Mouse (Mus musculus) midbrain, embryonic 14.5 days (tissue): ENCODE measurements around the gene Sbno2. TPM values are rescaled to one million over a fixed set of nuclear protein-coding genes. Genes with fewer than 3 reads are reported as not detected.

Source experiments
- ATAC-seq: fragments of 200-750 bp; cut with Nextera tagmentation; 2 replicates; pipeline ENCODE4 v1.8.0; 2017; ENCODE audit warnings: moderate number of reproducible peaks, moderate library complexity; ENCODE audit not compliant: low FRiP score, low TSS enrichment
- DNase-seq: peaks from one replicate; pipeline ENCODE4 v3.0.0-alpha.2; 2015
- H3K27ac ChIP-seq: fragments of 300-500 bp; sonication (generic); replicated peaks from 2 replicates; pipeline ENCODE4 v1.5.1; 2014; ENCODE audit warnings: mild to moderate bottlenecking, low read depth, low read length, moderate library complexity
- H3K27me3 ChIP-seq: fragments of 300-500 bp; sonication (generic); 2 replicates; pipeline ENCODE4 v1.6.1; 2014; ENCODE audit warnings: low read length, control low read depth, mixed read lengths; ENCODE audit not compliant: control insufficient read depth, insufficient read depth
- H3K36me3 ChIP-seq: fragments of 300-500 bp; sonication (generic); 2 replicates; pipeline ENCODE4 v1.6.1; 2014; ENCODE audit warnings: low read length, control low read depth; ENCODE audit not compliant: control insufficient read depth, insufficient read depth
- H3K4me1 ChIP-seq: fragments of 300-500 bp; sonication (generic); 2 replicates; pipeline ENCODE4 v1.6.1; 2014; ENCODE audit warnings: mild to moderate bottlenecking, antibody characterized with exemption, low read length, control low read depth; ENCODE audit not compliant: control insufficient read depth, insufficient read depth
- H3K4me2 ChIP-seq: fragments of 300-500 bp; sonication (generic); 2 replicates; pipeline ENCODE4 v1.6.1; 2014; ENCODE audit warnings: mild to moderate bottlenecking, low read length, moderate library complexity
- H3K4me3 ChIP-seq: fragments of 300-500 bp; sonication (generic); replicated peaks from 2 replicates; pipeline ENCODE4 v1.5.1; 2014; ENCODE audit warnings: low read depth, low read length
- H3K9ac ChIP-seq: fragments of 300-500 bp; sonication (generic); replicated peaks from 2 replicates; pipeline ENCODE4 v1.6.1; 2014; ENCODE audit warnings: mild to moderate bottlenecking, low read length, moderate library complexity
- H3K9me3 ChIP-seq: fragments of 300-500 bp; sonication (generic); 2 replicates; pipeline ENCODE4 v1.6.1; 2016; ENCODE audit warnings: low read length, control low read depth, mixed read lengths; ENCODE audit not compliant: control insufficient read depth
- WGBS: fragments of 180-500 bp; shearing (Covaris S2); extraction: QIAGEN DNeasy Blood & Tissue Kit; methylation state at CpG from one replicate; pipeline ENCODE4 v1.1.7; 2014; 5-methylcytosine and 5-hydroxymethylcytosine counted together
- polyA plus RNA-seq: library from polyadenylated mRNA; unstranded; fragments of >200 nt; fragmentation: Nextera tagmentation; extraction: Ambion mirVana; gene quantifications from 2 replicates; pipeline ENCODE4 v1.2.1, GENCODE M21; 2014

Sbno2 gene
- polyA plus RNA-seq, 1 experiment from 2014 or later, result 13.2 TPM

GRCm38 (mm10) chr10:80021320-80021641 is 84.1 kb downstream of the Sbno2 start:
- H3K36me3 ChIP-seq, result no peaks in the 10 kb centered on the region
- no peak overlapping the region for H3K4me2 ChIP-seq
- no peaks in the 10 kb centered on the region for H3K9me3 ChIP-seq
- H3K9ac ChIP-seq, result no peak overlapping the region
- H3K27me3 ChIP-seq, result peaks cover 10% of the 10 kb centered on the region; the same call in 1 of the 2 replicates
- WGBS, result 94% methylated on average over 13 of the region's 13 CpGs
- H3K27ac ChIP-seq, result no peak overlapping the region
- ATAC-seq (no peak), DNase-seq (no peak)
- no peak overlapping the region for H3K4me3 ChIP-seq
- 0 out of 2 replicates have a peak, but pooled peaks cover 2% of the 10 kb centered on the region for H3K4me1 ChIP-seq

DNA sequence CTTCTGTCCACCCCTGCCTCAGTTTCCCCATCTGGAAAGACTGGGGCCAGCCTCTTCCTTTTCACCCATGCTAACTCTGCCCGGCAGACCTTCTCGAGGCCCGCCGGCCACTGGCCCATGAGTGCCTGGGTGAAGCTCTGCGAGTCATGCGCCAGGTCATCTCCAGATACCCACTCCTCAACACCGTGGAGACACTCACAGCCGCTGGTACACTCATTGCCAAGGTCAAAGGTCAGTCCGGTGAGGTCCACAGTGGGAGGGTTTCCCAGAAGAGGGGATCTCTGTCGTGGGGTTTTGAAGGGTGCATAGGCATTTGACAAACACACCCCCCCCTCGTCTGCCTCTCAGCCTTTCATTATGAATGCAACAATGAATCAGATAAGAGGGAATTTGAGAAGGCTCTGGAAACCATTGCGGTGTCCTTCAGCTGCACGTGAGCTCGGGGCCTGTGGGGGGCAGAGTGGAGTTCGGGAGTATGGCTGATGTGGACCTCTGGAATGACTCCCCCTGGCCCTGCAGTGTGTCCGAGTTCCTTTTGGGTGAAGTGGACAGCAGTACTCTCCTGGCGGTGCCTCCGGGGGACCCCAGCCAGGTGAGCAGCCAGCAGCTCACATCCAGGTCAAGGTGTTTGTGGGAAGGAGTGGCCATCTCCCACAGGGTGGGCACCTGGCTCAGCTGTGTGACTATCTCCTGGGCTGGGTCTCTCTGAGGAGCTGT is 84.6 kb downstream of the Sbno2 start:
- no peak for DNase-seq
- Histone ChIP-seq H3K27ac (no peak overlapping the region), H3K9me3 (no peaks in the 10 kb centered on the region), H3K36me3 (no peaks in the 10 kb centered on the region), H3K4me2 (no peak overlapping the region), H3K9ac (no peak overlapping the region), H3K4me3 (no peak overlapping the region), H3K4me1 (0 out of 2 replicates have a peak, but pooled peaks cover 2% of the 10 kb centered on the region), H3K27me3 (peaks cover 10% of the 10 kb centered on the region; the same call in 1 of the 2 replicates)
- 87% methylated on average over 18 of the region's 18 CpGs for WGBS
- no peak for ATAC-seq

- DNase-seq (no peak), ATAC-seq (no peak)
- H3K27me3 ChIP-seq, result peaks cover 11% of the 10 kb centered on the region; the same call in 1 of the 2 replicates
- no peak overlapping the region for H3K4me2 ChIP-seq
- no peak overlapping the region for H3K4me3 ChIP-seq
- no peak overlapping the region for H3K9ac ChIP-seq
- no peaks in the 10 kb centered on the region for H3K36me3 ChIP-seq
- WGBS, result 24% methylated on average over 11 of the region's 11 CpGs
- H3K4me1 ChIP-seq, result 0 out of 2 replicates have a peak, but pooled peaks cover 2% of the 10 kb centered on the region
- H3K27ac ChIP-seq, result no peak overlapping the region
- no peaks in the 10 kb centered on the region for H3K9me3 ChIP-seq
Observed at GRCm38 (mm10) chr10:80020191-80020590, 85.2 kb downstream of the Sbno2 start.

DNA sequence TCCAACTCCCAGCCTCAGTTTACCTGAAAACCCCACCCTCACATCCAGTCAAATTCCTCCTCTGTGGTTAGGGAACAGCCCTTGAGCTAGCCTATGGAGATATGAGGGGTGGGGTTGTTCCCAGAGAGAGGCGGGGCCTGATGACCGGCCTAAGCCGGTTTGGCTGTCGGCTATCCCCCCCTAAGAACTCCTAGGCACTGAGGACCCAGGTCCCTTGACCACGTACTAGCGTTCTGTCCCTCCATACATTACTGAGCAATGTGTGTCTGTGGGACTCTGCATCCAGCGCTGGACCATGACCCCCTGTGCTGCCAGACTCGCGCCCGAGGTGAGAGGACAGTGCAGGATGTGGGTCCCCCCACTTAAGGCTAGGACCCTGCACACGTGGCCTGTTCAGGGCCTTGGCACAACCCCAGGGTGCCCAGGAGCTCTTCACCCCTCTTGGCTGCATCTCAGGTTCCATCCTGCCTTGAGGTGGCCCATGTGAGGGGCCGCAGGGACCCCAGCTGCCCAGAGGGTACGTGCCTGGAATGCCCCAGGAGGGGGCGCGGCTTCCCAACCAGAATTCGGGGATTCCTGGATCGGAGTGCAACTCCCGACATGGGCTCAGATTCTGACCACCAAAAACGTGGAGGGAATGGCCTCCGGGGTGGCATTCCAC is 85.8 kb downstream of the Sbno2 start:
- DNase-seq, result no peak
- H3K4me3 ChIP-seq, result no peak overlapping the region
- WGBS, result 5% methylated on average over 20 of the region's 20 CpGs
- H3K4me1 ChIP-seq, result 0 out of 2 replicates have a peak, but pooled peaks cover 2% of the 10 kb centered on the region
- H3K4me2 ChIP-seq, result no peak overlapping the region
- no peaks in the 10 kb centered on the region for H3K9me3 ChIP-seq
- H3K27me3 ChIP-seq, result peaks cover 17% of the 10 kb centered on the region; the same call in 1 of the 2 replicates
- H3K36me3 ChIP-seq, result no peaks in the 10 kb centered on the region
- ATAC-seq, result no peak
- H3K27ac ChIP-seq, result no peak overlapping the region
- no peak overlapping the region for H3K9ac ChIP-seq

GRCm38 (mm10) chr10:80018739-80019297 is 86.6 kb downstream of the Sbno2 start:
- 10% methylated on average over 13 of the region's 15 CpGs for WGBS
- no peak overlapping the region for H3K9ac ChIP-seq
- H3K36me3 ChIP-seq, result no peaks in the 10 kb centered on the region
- 0 out of 2 replicates have a peak, but pooled peaks cover 2% of the 10 kb centered on the region for H3K4me1 ChIP-seq
- H3K9me3 ChIP-seq, result no peaks in the 10 kb centered on the region
- DNase-seq (no peak), ATAC-seq (no peak)
- H3K27me3 ChIP-seq, result peaks cover 25% of the 10 kb centered on the region
- H3K27ac ChIP-seq, result no peak overlapping the region
- no peak overlapping the region for H3K4me2 ChIP-seq
- no peak overlapping the region for H3K4me3 ChIP-seq

GRCm38 (mm10) chr10:80017771-80018170 is 87.6 kb downstream of the Sbno2 start:
- H3K9me3 ChIP-seq, result no peaks in the 10 kb centered on the region
- no peak overlapping the region for H3K4me2 ChIP-seq
- no peaks in the 10 kb centered on the region for H3K36me3 ChIP-seq
- 83% methylated on average over 14 of the region's 14 CpGs for WGBS
- no peak overlapping the region for H3K4me3 ChIP-seq
- no peak for ATAC-seq
- H3K27me3 ChIP-seq, result peaks cover 35% of the 10 kb centered on the region
- 0 out of 2 replicates have a peak, but pooled peaks cover 2% of the 10 kb centered on the region for H3K4me1 ChIP-seq
- H3K27ac ChIP-seq, result no peak overlapping the region
- no peak for DNase-seq
- H3K9ac ChIP-seq, result no peak overlapping the region

DNA sequence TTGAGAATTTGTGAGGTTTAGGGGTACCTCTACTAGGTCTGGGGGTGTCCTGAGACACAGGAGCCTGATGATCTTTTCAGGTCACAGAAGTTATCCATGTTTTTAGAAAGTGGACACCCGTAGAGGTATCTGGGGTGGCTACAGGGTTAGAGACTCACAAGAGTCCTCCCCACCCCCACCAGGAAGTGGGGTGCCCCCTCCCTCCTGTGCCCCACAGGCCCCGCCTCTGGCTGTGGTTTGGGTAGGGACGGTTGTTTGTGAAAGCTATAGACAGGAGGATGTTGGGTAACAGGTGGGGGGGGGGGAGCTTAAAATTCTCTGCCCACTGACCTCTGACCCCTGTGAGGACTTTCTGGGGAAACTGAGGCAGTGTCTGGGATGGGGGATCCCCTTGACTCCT is 88.0 kb downstream of the Sbno2 start:
- Histone ChIP-seq H3K9ac (no peak overlapping the region), H3K9me3 (no peaks in the 10 kb centered on the region), H3K36me3 (no peaks in the 10 kb centered on the region), H3K27ac (no peak overlapping the region), H3K4me2 (no peak overlapping the region), H3K4me1 (0 out of 2 replicates have a peak, but pooled peaks cover 2% of the 10 kb centered on the region), H3K4me3 (no peak overlapping the region), H3K27me3 (peaks cover 36% of the 10 kb centered on the region)
- DNase-seq (no peak), ATAC-seq (no peak)
- 77% methylated on average over 3 of the region's 3 CpGs for WGBS

DNA sequence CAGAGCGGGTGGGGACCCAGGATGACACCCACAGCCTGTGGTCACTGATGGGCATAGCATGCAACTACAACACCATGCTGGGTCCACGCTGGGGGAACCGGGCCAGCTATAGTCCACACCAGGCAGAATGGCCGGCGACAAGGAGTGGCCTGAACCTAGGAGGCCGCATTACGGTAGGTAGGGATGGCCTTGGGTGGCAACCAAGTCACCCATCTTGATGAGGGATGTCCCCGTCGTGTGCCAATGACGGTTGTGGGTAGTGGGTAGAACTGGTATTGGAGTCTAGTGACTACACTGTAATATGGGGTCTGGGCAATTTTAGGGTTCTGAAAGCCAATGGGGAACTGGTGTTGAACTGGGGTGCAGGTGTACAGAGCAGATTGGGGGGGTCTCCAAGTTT is 88.4 kb downstream of the Sbno2 start:
- H3K9me3 ChIP-seq, result no peaks in the 10 kb centered on the region
- 0 out of 2 replicates have a peak, but pooled peaks cover 2% of the 10 kb centered on the region for H3K4me1 ChIP-seq
- H3K9ac ChIP-seq, result no peak overlapping the region
- no peak overlapping the region for H3K4me2 ChIP-seq
- no peaks in the 10 kb centered on the region for H3K36me3 ChIP-seq
- no peak overlapping the region for H3K4me3 ChIP-seq
- H3K27me3 ChIP-seq, result peaks cover 40% of the 10 kb centered on the region
- WGBS, result 89% methylated on average over 10 of the region's 10 CpGs
- DNase-seq (no peak), ATAC-seq (no peak)
- H3K27ac ChIP-seq, result no peak overlapping the region
